Comparison of ENCODE assay signal across 14 mouse cellular contexts in the genomic region with DNA sequence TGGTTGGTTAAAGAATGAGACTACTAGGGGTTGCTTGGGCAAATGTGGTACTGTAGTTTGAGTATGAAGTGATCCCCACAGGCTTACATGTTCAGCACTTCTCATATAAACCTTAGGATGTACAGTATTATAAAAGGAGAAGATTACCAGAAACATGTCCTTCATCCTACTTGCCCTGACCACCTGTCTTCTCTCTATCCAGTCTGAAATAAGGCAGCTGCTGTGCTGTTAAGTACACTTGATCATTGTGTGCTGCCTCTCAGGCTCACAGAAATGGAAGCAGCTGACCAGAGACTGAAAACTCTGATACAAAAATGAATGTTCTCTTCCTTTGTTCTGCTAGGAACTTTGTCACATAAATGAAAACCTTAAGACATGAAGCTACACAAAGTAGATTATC.
"Had no signal": no experiment of that assay in that cellular context is flagged by ENCODE, and none has a peak within 500 bp of the region (broad histone marks: within the 10 kb centered on the region; RNA-seq: fewer than 3 reads in every experiment).

No protein-coding gene starts in this region.

- ATAC-seq: forebrain, embryonic 13.5 days; forebrain, embryonic 14.5 days; forebrain, embryonic 15.5 days; forebrain, embryonic 16.5 days; forebrain, postnatal 0 days had no signal

- H3K4me3 ChIP-seq: embryonic facial prominence, embryonic 10.5 days; embryonic facial prominence, embryonic 12.5 days; embryonic facial prominence, embryonic 13.5 days; embryonic facial prominence, embryonic 15.5 days; erythroblast, embryonic 14.5 days; forebrain, embryonic 10.5 days; forebrain, embryonic 12.5 days; forebrain, embryonic 13.5 days; forebrain, embryonic 15.5 days; gastrocnemius, adult 2 months; heart, adult 2 months had no signal

- H3K4me2 ChIP-seq: embryonic facial prominence, embryonic 12.5 days; embryonic facial prominence, embryonic 13.5 days; embryonic facial prominence, embryonic 15.5 days; forebrain, embryonic 12.5 days; forebrain, embryonic 13.5 days; forebrain, embryonic 15.5 days had no signal

- H3K36me3 ChIP-seq: embryonic facial prominence, embryonic 10.5 days; embryonic facial prominence, embryonic 12.5 days; embryonic facial prominence, embryonic 13.5 days; embryonic facial prominence, embryonic 15.5 days; forebrain, embryonic 10.5 days; forebrain, embryonic 12.5 days; forebrain, embryonic 15.5 days had no signal

- H3K27me3 ChIP-seq: embryonic facial prominence, embryonic 12.5 days; embryonic facial prominence, embryonic 13.5 days; embryonic facial prominence, embryonic 15.5 days; forebrain, embryonic 12.5 days; forebrain, embryonic 13.5 days; forebrain, embryonic 15.5 days had no signal
